Mouse (Mus musculus) kidney, adult 18-20 months (tissue): Measurements from ENCODE around the gene Ap5m1.
A peak's percentile ranks its signal among the peaks of the same experiment; 100 is the strongest.
"Not testable (repeated sequence)": the region's sequence is repeated elsewhere in the genome, so short reads cannot be mapped to it uniquely, and the experiment has no call there.

Source experiments
- DNase-seq: peaks from one replicate; pipeline ENCODE4 v3.0.0; 2021

Ap5m1 gene

DNA sequence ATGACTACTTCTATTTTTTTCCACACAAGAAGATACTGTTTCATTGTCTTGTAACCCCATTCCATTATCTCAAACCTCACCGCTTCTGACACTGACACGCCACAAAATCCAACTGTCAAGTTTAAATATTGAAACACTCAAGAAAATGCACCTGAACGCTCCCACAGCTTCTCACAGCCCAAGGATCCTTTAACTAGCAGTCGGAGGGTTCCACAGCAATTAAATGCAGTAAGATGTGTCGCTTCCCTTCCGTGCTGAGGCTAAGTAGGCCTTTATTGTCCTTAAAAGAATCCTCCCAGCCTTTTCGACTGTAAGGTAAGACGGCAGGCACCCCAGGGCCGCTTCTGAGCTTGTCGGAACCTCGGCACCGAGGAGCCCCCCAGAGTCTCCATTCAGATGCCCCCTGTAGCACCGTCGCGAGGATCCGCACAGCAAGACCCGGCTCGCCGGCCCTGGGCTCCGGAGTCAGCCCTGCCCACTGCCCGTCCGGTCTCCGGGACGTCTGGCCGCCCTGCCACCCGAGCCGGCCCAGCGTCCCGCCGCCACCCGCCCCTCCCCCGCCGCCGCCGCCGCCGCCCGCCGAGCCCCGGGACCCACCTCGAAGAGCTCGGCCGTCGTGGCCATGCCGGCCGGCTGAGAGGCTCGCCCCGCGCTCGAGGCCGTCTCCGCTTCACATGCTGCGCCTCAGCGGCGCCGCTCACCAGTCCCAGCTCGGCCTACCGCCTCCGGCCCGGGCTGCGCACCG lies at the start of gene Ap5m1:
TSS of gene Ap5m1 (plus strand) at position 569 of the 745 bp plus-strand sequence.
- no peak for DNase-seq

- no peak for DNase-seq
Measured at GRCm38 (mm10) chr14:49019765-49020164, 46.1 kb upstream of the Ap5m1 start.

GRCm38 (mm10) chr14:49027040-49027778 lies 38.7 kb upstream of the Ap5m1 start:
- peak; percentile 29 for DNase-seq

DNA sequence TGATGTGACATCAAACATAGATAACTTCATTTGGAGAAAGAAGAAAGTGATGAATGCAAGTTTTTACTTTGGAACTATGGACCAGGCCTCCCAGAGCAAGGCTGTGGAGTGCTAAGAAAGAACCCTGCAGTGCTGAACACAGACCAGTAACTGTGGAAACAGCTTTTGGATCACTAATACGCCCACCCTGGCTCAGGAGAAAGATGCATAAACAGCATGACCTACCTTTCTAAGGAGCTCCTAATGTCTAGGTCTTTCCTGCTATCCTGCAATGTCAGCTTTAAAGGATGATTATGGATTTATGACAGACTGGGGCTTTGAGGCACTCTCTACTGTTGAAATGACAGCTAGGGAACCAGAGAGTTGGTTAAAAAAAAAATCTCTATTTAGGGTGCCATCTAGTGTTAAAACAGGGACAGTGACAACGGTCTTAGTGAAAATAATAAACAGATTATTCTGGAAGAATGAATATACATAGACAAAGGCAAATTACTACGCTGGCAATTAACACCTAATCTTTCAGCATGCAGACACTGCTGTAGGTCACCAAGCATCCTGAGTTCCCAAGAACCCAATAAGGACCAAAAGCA lies 38.0 kb upstream of the Ap5m1 start:
- DNase-seq: no peak

- DNase-seq: no peak
Measured at GRCm38 (mm10) chr14:49028991-49029390, 36.9 kb upstream of the Ap5m1 start.

GRCm38 (mm10) chr14:49045610-49046009 lies 20.3 kb upstream of the Ap5m1 start:
- no peak for DNase-seq

DNA sequence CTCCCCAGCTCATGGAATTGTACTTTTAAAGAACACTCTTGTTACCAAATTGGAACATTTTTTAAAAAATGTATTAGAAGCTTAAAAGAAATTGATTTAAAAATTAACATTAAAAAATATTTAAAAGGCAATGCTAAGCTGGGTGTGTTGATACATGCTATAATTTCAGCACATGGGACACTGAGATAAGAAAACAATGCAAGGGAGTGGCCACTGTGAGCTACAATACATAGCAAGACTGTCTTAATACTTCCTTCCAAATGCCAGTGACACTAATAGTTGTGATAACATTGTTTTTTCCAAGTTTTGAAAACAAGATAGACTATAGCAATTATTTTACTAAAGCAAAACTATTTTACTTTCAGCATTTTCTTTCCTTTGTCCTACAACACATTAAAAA lies 16.4 kb upstream of the Ap5m1 start:
- no peak for DNase-seq

DNA sequence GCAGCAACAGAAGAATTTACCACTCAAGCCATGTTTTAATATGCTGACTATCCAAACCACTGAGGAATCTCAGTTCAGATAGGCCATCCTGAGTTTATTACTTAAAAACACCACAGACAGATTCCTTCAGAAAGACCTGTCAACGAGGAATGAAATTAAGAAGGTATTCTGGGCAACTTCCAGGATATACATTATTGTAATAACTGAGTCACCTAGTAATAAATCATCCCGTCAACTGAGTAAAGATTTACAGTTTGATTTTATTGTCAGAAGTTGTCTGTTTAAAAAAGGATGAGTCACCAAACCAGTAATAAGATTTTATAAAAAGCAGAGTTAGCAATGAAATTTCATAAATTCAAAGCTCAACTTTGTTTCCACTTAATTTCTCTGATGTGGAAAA lies 2.1 kb upstream of the Ap5m1 start:
- no peak for DNase-seq

- peak; percentile 98 for DNase-seq
Measured at GRCm38 (mm10) chr14:49066274-49066823, 452 bp downstream of the Ap5m1 start, which contains the start of gene Exoc5. Gene Exoc5, minus strand, starts transcription at chr14:49066653.

DNA sequence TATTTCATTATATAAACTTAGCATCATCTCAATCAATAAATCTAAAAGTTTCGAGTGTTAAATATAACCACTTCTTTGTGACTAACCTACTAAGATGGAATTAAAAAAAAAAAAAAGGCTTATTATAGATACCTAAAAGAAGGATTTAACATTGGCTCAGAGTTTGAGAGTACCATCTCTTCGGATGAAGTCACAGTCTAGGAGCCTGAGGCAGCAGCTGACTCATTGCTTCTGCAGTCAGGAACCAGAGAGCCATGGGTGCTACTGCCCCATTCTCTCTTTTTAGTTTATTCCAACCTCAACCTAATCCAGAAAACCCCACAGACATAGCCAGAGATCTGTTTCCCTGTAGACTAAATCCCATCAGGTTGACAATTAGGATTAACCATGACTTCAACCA lies 6.9 kb downstream of the Ap5m1 start:
- no peak for DNase-seq

- no peak for DNase-seq
Measured at GRCm38 (mm10) chr14:49073896-49074295, 8.0 kb downstream of the Ap5m1 start.

GRCm38 (mm10) chr14:49074361-49074760 lies 8.5 kb downstream of the Ap5m1 start:
- no peak for DNase-seq

GRCm38 (mm10) chr14:49078820-49079219 lies 12.9 kb downstream of the Ap5m1 start:
- no peak for DNase-seq

- DNase-seq: no peak
Measured at GRCm38 (mm10) chr14:49086522-49086921, 20.6 kb downstream of the Ap5m1 start.

DNA sequence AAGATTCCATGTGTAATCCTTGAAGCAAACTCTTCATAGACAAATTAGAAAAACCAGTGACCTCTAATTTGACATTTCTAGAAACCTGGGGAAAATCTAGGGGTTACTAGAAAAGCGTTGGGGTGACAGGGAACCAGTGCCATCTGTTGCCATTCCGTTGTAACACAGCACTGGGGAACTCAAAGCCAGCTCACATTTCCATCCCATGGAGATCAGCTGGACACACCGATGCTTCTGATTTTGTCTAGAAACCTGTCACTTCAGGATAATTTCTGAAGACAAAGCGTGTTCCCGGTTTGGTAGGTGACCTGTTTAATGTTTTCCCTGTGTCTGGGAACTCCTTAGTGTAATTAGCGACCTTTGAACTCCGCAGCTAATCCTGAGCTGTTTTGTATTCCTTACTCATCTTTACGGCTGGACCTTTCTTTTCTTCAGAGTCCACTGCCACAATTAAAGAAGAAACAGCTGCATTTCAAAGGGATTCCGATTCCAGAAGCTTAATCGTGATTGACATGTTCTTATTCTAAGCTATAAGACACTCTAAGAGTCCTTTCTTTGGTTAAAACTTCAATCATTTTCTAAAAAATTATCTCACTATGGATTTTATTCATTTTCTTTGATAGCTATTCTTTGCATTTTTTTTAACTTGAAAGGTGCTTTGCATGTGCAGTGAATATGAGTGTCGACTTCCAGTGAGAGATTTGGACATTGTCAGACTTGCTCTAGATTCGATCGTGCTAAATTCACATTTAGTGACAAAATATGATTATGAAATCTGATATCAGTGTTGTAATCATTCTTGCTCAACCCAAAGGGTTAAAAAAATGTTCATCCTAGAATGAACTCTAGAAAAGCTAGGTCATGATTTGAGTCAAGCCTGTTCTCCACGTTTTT lies 22.5 kb downstream of the Ap5m1 start:
- DNase-seq: peak; percentile 47

GRCm38 (mm10) chr14:49089461-49090058 lies 23.7 kb downstream of the Ap5m1 start:
- no peak for DNase-seq

- DNase-seq: no peak
Measured at GRCm38 (mm10) chr14:49090102-49090501, 24.2 kb downstream of the Ap5m1 start.

GRCm38 (mm10) chr14:49091277-49091676 lies 25.4 kb downstream of the Ap5m1 start:
- no peak for DNase-seq

GRCm38 (mm10) chr14:49091755-49092154 lies 25.9 kb downstream of the Ap5m1 start:
- not testable (repeated sequence) for DNase-seq

- DNase-seq: peak; percentile 72
Measured at GRCm38 (mm10) chr14:49118381-49118780, 52.5 kb downstream of the Ap5m1 start.

DNA sequence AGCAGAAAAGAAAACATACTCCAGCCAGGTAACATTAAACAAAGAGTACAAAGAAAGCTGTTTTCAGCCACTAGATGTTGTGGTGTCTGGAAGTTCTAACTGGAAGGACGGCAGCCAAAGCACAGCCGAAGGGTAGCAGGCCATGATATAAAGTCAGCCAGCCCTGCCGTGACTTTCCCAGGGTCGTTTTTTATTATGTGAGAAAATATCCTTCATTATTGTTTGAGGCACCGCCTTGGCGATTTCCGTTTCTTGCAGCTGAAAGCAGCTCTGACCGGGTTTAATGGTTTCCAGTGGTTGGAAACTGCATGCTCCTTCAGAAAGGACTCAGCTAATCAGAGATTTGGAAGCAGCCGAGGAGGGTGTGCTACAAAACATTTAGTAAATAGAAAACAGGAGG lies 55.8 kb downstream of the Ap5m1 start:
- no peak for DNase-seq

GRCm38 (mm10) chr14:49127162-49127779 lies 61.4 kb downstream of the Ap5m1 start:
- DNase-seq: no peak
